Mouse (Mus musculus) heart, postnatal 36 days (tissue): ENCODE data around the gene Ubox5. TPM values are rescaled to one million over a fixed set of nuclear protein-coding genes. Genes with fewer than 3 reads are reported as not detected.
A peak's percentile ranks its signal among the peaks of the same experiment; 100 is the strongest.

Experiments used
- DNase-seq, 2 experiments: peaks; one replicate each; pipeline ENCODE4 v3.0.0; 2021 to 2022
- intact Hi-C: fragments of 180-260 bp; cut with DNase I; formaldehyde crosslinking; loops from one replicate; pipeline ENCODE4 v1.15.1; 2025
- total RNA-seq, 2 experiments: library from RNA; stranded (reverse); gene quantifications; 2 replicates each; pipeline ENCODE4 v1.2.3; 2021

Ubox5 gene
- total RNA-seq, 2 experiments from 2014 or later, result 3.7 to 4.1 TPM

DNA sequence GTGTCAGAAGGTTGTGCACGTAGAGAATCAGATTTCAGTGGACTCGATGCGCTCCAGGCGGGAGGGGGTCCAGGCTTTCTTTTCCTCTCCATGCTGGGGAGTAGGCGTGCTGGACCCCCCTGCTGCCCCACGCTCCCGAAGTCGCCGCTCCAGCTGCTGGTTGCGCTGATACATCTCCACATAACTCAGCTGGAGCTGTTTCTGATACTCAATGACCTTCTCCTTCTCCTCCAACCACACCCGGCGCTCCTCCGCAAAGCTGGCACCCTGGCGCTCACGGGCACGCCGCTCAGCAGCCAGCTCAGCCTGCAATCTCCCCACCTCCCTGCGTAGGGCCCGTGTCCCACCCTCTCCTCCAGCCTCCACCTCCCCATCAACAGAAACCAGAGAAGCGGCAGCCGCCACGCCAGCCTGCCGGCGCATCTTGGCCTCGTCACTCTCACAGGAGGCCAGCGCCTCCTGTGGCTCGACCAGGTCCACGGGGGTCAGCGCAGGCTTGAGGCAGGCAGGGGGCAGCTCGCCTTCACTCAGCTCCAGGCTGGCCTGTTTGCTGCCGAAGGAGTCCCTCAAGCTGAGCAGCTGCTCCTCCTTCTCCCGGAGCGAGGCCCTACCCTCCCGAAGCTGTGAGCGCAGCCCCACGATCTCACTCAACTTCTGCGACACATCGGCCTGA, 5.0 kb upstream of the Ubox5 start:
- intact Hi-C loops, result no loop called here
- DNase-seq, result peak; percentile 13 to 26

DNA sequence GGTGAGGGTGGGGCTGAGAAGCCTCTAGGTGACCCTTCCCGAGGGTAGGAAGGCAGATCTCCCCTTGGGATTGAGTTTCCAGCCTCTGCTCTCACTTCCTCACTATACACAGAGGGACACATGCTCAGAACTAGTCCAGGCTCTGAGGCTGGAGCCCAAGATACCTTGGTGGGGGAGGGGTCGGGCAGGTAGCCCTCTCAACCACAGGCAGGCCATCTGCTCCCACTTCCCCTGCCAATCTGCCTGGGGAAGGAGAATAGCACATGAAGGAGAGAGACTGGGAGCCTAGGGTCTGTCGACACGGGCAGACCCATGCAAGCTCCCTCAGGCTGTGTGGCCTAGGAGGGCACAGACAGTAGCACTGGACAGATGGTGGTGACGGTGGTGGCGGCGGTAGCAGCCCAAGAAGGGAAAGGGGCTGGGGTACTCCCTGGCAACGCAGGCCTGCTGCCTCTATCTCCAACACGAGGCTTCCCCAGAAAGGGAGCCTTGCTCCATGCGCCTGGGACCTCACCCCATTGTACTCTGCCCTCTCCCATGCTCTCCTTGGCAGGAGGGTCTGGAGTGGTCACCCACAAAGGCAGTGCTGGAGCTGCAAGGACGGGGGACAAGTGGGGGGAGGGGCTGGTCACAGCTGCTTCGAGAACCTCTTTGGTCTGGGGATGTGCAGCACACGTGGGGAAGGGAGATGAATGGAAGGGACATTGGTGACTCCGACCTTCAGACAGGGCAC, 4.3 kb upstream of the Ubox5 start:
- DNase-seq, result no peak
- intact Hi-C loops, result no loop called here

DNA sequence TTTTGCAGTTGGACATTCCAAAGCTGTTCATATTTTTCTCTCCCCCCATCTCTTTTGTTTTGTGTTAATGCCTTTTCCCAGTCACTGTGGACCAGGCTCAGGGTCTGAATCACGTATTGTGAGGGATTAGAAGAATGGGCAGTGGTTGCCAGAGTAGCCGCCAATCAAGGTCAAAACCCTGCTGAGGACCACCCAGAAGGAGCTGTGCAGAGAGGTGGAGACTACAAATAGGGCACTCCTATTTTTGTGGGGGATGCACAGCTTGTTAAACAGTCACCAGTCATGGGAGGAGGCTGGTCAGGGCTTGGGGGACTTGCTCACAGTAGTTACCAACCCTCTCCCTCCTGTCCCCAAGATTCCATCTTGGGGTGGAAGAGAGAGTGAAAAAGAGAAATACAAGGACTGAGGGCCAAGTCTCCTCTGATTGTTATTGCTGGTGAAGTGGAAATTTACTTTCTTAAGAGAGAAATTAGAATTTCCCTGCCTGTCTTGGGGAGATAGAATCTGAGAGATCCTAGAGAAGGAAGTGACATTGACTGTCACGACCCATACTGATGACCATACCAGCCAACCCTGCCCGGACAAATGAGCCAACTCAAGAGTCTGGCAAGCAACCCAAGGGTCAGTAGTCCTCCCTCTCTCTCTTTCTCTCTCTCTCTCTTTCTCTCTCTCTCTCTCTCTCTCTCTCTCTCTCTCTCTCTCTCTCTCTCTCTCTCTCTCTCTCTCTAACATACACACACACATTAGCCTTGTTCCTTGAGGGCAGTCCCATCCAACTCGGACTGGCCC, 3.2 kb upstream of the Ubox5 start:
- intact Hi-C loops, result no loop called here
- no peak for DNase-seq

DNA sequence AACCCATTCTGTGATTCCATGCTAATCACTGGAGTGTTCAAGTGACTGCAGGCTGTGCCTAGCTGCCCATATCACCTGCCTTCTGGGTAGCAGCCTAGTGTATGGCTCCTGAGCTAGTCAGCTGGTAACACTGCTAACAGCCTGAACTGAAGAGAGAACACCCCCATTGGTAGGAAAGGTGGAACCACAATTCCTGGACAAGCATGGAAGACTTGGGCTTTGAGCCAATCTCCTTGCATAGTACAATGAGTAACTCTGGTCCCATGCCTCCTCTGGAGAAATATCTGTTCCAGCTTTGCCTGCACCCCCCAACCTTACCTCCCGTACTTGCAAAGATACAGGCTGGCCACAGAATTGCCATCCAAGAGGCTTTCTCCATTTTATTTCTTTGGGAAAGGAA, 2.6 kb upstream of the Ubox5 start:
- intact Hi-C loops, result no loop called here
- DNase-seq, result no peak

DNA sequence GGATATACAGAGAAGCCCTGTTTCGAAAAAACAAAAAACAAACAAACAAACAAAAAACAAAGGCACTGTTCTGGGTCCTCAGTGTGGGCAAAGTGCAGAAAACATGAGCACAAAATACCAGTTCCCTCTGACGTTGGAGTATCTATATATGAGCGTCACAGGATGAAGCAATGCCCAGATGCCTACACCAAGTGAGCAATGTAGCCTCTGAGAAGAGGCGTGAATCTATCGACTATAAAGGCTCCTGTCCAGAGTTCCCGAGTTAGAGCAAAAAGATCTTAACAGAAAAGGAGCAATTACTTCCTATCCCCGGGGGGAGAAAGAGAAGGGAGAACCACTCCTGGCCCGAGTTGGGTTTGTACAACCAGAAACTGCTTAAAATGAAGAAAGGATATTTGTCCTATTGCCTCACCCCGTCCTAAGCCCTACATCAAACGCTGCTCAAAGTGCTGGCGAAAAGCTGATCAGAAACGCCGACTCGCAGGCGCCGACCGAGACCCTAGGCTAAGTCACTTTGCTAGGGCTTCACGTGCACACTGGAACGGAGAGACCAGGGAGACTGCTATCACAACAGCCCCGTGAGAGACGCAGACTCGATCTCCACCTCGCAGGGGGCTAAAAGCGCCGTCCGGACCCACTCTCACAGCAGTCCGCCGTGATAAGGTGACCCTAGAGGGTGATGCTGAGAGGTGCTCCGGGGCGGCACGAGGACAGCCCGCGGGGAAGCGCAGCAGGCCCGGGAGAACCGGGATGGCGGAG, 579 bp downstream of the Ubox5 start:
- intact Hi-C loops, result no loop called here
- DNase-seq, result no peak

DNA sequence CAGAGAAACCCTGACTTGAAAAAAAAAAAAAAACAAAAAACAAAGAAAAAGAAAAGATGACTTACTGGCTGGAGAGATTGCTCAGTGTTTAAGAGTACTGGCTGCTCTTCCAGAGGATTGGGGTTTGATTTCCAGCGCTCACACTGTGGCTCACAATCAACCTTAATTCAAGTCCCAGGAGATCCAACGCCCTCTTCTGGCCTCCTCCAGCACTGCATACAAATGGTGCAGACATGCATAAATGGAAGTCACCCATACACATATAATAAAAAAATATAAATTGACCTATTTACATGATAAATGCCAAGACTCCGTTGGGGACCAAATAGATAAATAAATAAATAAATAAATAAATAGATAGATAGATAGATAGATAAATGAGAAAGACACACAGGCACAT, 1.4 kb downstream of the Ubox5 start:
- intact Hi-C loops, result no loop called here
- DNase-seq, result no peak

DNA sequence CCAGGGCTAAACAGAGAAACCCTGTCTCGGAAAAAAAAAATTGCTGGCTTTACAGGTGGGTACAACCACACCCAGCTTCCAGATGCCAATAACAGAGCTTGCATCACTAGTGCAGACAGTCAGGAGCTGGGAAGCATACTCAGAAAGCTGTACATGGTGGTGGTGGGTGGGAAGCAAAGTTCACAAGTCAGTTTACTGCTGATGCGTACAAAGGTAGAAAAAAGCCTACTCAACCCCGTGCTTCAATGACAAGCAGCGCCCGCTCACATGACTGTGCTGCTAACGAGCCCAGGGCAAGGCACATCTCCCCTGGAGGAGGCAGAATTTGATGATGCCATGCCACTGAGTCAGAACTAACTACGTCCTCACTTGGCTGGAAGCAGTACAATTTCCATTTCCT, 10.9 kb downstream of the Ubox5 start:
- DNase-seq, result no peak
- intact Hi-C loops, result no loop called here

DNA sequence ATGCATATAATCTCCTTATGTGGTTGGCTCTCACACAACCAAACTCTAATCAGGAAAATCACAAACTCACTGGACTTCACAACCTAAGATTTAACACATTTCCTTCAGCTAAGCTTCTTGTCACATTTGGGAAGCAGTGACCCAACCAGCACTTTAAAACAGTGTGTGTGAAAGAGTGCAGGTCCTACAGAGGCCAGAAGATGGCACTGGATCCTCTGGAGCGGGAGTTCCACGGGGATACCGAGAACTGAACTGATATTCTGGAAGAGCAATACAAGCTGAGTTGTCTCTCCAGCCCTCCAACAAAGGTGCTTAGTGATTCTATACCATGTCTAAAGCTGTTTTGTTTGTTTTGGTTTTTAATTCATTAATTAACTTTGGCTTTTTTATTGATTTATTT, 16.7 kb downstream of the Ubox5 start:
- intact Hi-C loops, result no loop called here
- DNase-seq, result no peak

DNA sequence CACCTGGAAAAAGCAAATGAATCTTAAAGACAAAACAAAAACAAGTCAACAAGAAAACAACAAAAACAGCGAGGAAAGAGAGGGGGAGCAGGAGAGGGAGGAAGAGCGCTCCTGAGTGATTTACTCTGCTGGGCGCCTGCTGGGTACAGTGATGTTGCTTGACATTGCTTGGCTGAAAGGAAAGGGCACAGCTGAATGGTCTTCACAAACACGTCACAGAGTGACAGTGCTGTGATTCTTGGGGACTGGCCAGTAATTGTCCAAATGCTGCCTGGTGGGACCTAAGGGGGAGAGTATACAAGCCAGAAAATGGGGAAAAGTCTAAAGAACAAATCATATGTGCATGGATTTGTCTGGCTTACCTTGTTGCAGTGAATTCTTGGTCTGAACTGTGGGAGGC, 27.6 kb downstream of the Ubox5 start:
- intact Hi-C loops, result no loop called here
- no peak for DNase-seq

DNA sequence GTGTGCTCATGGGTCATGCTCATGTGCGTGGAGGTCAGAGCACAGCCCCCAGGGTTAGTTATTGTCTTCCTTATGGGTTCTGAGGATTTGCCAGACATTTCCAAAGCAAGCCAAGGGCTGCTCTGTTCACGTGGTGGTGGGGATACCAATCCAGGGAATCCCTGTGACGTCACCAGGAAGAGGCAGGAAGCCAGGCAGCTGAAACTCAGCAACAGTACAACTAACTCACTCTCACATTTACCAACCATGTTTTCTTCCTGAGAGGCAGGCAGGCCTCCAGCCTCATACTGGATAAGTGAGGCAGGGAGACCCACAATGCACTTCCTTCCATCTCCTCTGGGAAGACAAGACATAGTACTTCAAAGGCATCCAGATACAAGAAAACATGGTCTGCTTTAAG, 31.4 kb downstream of the Ubox5 start:
- intact Hi-C loops, result loop anchor here (2.0 kb wide), 1 partner anchor 34 kb away; no protein-coding TSS in a partner anchor
- no peak for DNase-seq

DNA sequence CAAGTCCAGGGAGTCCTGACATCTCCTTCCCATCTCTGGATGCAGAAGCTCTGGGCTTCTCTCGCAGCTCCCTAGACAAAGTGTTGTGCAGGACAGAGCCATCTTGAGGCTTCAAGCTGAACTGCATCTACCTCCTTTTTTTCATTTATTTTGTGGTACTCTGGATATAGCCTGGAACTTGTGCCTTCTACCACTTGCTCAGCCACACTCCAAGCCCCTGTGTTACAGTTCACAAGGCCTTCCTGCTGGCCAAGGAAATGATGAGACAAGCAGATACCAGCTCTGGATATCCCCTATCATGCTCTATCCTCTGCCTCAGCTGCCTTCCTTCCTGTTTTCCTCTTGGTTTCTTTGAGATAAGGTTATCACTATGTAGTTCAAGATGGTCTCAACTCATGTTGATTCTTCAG, 32.2 kb downstream of the Ubox5 start:
- intact Hi-C loops, result loop anchor here (2.0 kb wide), 1 partner anchor 33 kb away; no protein-coding TSS in a partner anchor
- DNase-seq, result peak; percentile 17 to 19

DNA sequence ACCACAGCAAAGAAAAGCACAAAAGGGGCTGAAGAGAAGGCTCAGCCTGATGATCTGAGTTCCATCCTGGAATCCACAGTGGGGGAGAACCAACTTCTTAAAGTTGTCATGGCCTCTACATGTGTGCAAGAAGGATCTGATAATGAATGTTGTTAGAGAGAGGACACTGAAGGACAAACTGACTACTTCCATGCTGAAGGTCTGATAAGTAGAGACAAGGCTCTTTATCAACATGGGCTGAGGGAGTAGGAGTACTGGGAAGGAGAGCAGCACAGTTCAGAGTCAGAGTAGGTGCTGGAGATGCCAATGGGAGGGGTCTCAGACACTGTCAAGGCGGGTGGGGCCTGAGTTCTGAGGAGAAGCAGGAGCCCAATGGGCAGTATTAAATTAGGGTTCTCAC, 34.2 kb downstream of the Ubox5 start:
- intact Hi-C loops, result no loop called here
- no peak for DNase-seq

DNA sequence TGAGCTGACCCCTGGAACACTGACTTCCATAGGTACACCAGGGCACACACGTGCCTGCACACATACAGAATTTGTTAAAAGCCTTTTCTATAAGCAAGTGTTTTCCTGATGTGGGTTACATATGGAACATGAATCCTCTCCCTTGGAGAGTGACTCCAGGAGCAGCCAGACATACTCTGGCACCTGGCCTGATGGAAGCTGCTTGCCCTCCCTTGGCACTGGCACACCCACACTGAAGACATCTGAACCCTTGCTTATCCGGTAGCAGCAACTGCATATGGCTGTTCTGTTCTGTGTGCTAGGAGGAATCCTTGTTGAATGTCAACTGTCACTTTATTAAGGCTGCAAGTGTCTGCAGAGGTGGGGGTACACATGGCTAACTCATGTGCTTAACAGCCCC, 38.8 kb downstream of the Ubox5 start:
- intact Hi-C loops, result no loop called here
- no peak for DNase-seq

DNA sequence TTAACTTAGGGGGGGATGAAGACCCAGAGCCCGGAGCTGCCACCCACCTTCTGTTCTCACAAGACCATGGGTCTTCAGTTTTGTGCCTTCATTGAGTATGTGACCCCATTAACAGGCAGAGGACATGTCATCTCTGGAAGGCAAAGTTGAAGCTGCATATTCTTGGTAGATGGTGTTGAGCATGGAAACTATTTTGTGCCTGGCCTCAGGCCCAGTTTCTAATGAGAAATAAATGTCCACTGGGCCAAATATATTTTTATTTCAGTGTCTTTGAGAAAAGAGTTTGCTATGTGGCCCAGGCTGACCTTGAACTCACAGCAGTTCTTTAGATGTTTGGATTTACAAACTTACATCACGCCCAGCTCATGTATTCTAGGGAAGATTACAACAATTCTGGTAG, 40.1 kb downstream of the Ubox5 start:
- intact Hi-C loops, result no loop called here
- peak in 1 of 2 experiments; percentile 21 for DNase-seq

DNA sequence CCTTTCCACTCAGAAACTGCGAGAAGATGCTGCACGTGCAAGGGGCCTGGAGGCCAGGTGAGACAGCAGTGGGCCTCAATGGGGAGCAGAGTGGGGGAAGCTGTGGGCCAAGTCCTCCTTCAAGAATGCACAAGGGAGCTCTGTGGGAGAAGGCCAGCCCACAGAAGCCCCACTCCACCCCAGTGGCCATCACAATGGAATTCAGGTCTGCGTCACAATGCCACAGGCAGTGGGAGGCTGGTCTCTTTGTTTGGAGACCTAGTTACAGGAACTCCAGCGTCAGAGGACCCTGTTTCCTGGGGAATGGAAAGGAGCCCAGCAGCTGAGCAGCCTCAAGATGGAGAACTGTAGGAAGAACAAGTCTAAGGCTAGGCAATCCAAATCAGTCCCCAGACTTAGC, 40.7 kb downstream of the Ubox5 start:
- intact Hi-C loops, result no loop called here

DNA sequence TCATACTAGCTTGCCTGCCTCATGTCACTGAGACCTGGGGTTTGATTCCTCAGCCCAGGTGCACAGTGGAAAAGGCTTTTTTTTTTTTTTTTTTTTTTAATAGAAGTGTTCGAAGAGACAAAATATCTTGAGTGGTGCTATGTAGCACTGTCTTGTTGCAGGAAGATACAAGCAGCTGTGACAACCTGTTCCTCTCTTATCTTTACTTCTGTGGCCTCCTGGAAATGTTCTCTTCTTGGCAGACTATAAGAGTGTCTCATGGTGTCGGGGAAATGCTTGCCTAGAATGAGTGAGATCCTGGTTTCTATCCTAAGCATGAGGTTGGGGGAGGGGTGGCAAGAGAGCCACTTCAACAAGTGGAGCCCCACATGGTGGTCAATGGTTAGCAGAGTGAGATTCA, 41.5 kb downstream of the Ubox5 start:
- intact Hi-C loops, result no loop called here
- no peak for DNase-seq

More for the DNA sequence above, 40.7 kb downstream of the Ubox5 start:
- DNase-seq, result no peak

DNA sequence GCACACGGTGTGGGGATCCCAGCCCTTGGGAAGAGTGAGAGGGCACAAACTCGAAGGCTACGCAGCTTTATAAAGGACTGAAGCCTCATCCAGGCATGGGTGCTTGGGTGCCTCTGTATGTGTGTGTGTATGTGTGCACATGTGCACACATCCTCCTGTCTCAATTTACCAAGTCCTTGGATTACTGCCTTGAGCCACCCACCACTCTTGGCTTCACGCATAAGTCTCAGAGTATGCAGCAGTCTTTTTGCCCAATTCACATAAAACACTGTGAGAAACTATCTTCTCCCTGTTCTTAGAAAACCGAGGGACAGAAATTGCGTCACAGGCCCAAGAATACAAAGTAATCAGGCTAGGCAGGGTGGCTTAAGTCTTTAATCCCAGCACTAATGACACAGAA, 43.8 kb downstream of the Ubox5 start:
- intact Hi-C loops, result no loop called here
- DNase-seq, result no peak

DNA sequence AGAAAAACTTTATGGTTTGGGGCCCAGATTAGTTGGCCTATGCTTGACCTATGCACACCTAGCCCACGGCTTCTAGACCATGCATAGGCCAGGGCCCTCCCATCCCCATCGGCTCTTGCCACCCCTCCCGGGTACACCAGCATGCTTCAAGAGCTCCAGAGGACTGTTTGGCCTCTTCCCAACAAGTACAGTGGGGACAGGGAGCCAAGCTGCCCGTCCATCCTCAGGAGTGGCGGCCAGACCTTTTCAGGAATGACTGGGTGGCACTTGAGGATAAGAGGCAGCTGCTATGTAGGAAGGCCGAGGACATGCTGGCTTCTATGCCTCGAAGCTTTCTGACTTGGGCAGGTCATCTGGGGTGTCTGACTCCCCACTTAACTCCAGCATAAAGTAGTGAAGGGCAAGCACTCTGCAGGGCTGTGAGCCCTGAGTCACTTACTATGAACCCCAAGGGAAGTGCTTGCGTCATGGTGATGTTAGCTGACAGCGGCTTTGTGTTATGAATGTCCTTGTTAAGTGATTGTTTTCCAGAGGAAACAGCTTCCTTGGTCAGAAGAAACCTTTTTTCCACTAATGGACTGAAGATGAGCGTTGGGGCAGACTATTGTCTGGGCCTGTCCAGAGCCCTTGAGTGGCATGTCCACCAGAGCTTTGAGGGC, 45.8 kb downstream of the Ubox5 start:
- intact Hi-C loops, result no loop called here
- peak in 1 of 2 experiments; percentile 12 for DNase-seq

DNA sequence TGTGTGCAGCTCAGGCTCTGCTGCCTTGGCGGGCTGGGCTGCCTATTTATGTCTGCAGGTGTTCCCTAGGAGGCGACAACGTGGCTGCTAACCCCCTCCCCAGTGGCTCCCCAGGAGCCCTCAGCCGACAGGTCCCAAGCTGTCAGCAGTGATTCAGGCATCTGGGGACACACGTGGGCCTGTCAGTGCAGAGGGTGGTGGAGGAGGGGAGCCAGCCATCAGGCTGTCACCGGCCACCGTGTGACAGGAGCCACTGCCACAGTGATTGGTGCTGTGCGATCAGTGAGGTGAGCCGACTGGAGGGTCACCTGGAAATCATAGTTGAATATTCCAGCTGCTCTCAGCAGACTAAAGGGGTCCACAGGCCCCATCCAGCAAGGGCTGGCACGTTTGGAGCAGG, 47.3 kb downstream of the Ubox5 start, which contains the start of gene Avp:
Gene Avp, minus strand, starts transcription at position 3 of the 400 bp plus-strand sequence.
- intact Hi-C loops, result no loop called here
- no peak for DNase-seq

DNA sequence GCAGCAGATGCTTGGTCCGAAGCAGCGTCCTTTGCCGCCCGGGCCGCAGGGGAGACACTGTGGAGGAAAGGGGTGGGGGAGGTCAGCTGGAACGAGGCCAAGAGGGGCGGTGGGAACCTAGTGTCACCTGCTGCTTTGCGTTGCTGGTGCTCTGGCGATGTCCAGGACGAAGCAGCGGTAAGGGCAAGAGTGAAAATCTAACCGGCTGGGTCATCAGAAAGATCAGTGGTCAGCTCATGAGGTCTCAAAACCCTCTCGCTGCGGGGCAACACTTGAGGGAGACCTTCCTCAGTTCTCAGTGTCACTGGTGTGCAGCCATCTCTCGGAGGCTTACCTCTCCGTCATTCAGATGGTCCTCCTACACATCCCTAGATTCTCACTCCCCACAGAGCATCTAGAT, 48.6 kb downstream of the Ubox5 start:
- intact Hi-C loops, result no loop called here
- no peak for DNase-seq
